Mouse (Mus musculus) ES-E14 (cell line): ENCODE measurements at regions not wholly inside any gene's neighbourhood (a gene's known extent, or its start where the extent isn't known, plus 50 kb on each side); places are given as distances from the start of the nearest gene placed in this dataset.

Experiments
- DNase-seq: peaks from one replicate; pipeline ENCODE4 v3.0.0-alpha.2; 2013; ENCODE audit warnings: low read depth, low spot score
- H3K27ac ChIP-seq: 2 replicates; pipeline ENCODE4 v1.5.1; 2012; ENCODE audit warnings: low read depth, mild to moderate bottlenecking, low read length, moderate library complexity, mixed read lengths; ENCODE audit not compliant: poor library complexity, insufficient read depth, severe bottlenecking
- H3K36me3 ChIP-seq: 2 replicates; pipeline ENCODE4 v1.6.1; 2012; ENCODE audit warnings: mild to moderate bottlenecking, low read length, moderate library complexity, mixed read lengths; ENCODE audit not compliant: control insufficient read depth, poor library complexity, insufficient read depth, severe bottlenecking
- H3K4me1 ChIP-seq, 2 experiments: fragments of 150-350 bp in 1 of 2; sonication (generic) in 1 of 2; 2 replicates each; pipeline ENCODE4 v1.6.1; 2012; ENCODE audit warnings: low read length in 2 of 2, mild to moderate bottlenecking in 1 of 2, mixed read lengths in 1 of 2; ENCODE audit not compliant: control insufficient read depth in 2 of 2, insufficient read depth in 2 of 2, poor library complexity in 1 of 2
- H3K4me3 ChIP-seq, 2 experiments: fragments of 150-350 bp in 1 of 2; sonication (generic) in 1 of 2; 2 replicates each; pipeline ENCODE4 v1.5.1; 2012; ENCODE audit warnings: low read length in 2 of 2, low read depth in 1 of 2, mild to moderate bottlenecking in 1 of 2, mixed read lengths in 1 of 2; ENCODE audit not compliant: insufficient read depth in 1 of 2, poor library complexity in 1 of 2, severe bottlenecking in 1 of 2
- H3K9ac ChIP-seq: 2 replicates; pipeline ENCODE4 v1.6.1; 2012; ENCODE audit warnings: low read depth, mild to moderate bottlenecking, low read length, mixed read lengths; ENCODE audit not compliant: poor library complexity, insufficient read depth, severe bottlenecking
- H3K9me3 ChIP-seq: fragments of 150-350 bp; sonication (generic); 2 replicates; pipeline ENCODE4 v1.6.1; 2012; ENCODE audit warnings: low read depth, mild to moderate bottlenecking, low read length; ENCODE audit not compliant: control insufficient read depth, insufficient read depth
- CHD2 ChIP-seq: IDR thresholded peaks from 2 replicates; pipeline ENCODE4 v1.6.1; 2014; ENCODE audit warnings: mild to moderate bottlenecking, low read depth, low read length, inconsistent platforms
- HCFC1 ChIP-seq: IDR thresholded peaks from 2 replicates; pipeline ENCODE4 v1.6.1; 2012; ENCODE audit warnings: low read length, inconsistent platforms, borderline replicate concordance; ENCODE audit not compliant: insufficient read depth
- MAFK ChIP-seq: IDR thresholded peaks from 2 replicates; pipeline ENCODE4 v1.6.1; 2014; ENCODE audit warnings: mild to moderate bottlenecking, low read depth, low read length, inconsistent platforms; ENCODE audit not compliant: insufficient read depth
- ZC3H11A ChIP-seq: IDR thresholded peaks from 2 replicates; pipeline ENCODE4 v1.6.1; 2012; ENCODE audit warnings: low read depth, mild to moderate bottlenecking, inconsistent platforms, low read length, borderline replicate concordance
- ZNF384 ChIP-seq: IDR thresholded peaks from 2 replicates; pipeline ENCODE4 v1.6.1; 2012; ENCODE audit warnings: low read depth, low read length, inconsistent platforms
- in situ Hi-C, 2 experiments: fragments of 600-800 bp; cut with MboI; formaldehyde crosslinking; loops; one replicate each; pipeline ENCODE4 v1.15.1; 2025; ENCODE audit warnings: low sequenced_read_pairs in 2 of 2, inconsistent platforms in 1 of 2; ENCODE audit not compliant: unreplicated experiment in 2 of 2

GRCm38 (mm10) chr4:7558721-7559120 lies 680.1 kb downstream of the Car8 start:
- H3K36me3 ChIP-seq = no peaks in the 10 kb centered on the region
- no peaks in the 10 kb centered on the region for H3K4me1 ChIP-seq
- TF ChIP-seq HCFC1 = no peak
- TF ChIP-seq MAFK = no peak
- no peak for TF ChIP-seq ZC3H11A
- no peak for TF ChIP-seq ZNF384
- no peak for TF ChIP-seq CHD2
- no peak overlapping the region for H3K4me3 ChIP-seq
- no peak overlapping the region for H3K9ac ChIP-seq
- no peak for DNase-seq
- H3K27ac ChIP-seq = no peak overlapping the region
- no peaks in the 10 kb centered on the region for H3K9me3 ChIP-seq
- in situ Hi-C loops = no loop called here

GRCm38 (mm10) chr4:7534301-7534700 lies 704.5 kb downstream of the Car8 start:
- H3K36me3 ChIP-seq = no peaks in the 10 kb centered on the region
- DNase-seq = no peak
- in situ Hi-C loops = no loop called here
- H3K9me3 ChIP-seq = no peaks in the 10 kb centered on the region
- no peak for TF ChIP-seq MAFK
- TF ChIP-seq ZNF384 = no peak
- TF ChIP-seq CHD2 = no peak
- TF ChIP-seq HCFC1 = no peak
- no peak overlapping the region for H3K27ac ChIP-seq
- H3K9ac ChIP-seq = no peak overlapping the region
- no peaks in the 10 kb centered on the region for H3K4me1 ChIP-seq
- H3K4me3 ChIP-seq = no peak overlapping the region

GRCm38 (mm10) chr4:7527718-7528117 lies 711.1 kb downstream of the Car8 start:
- in situ Hi-C loops = no loop called here
- Histone ChIP-seq H3K4me3 (no peak overlapping the region), H3K36me3 (no peaks in the 10 kb centered on the region), H3K4me1 (no peaks in the 10 kb centered on the region), H3K9me3 (no peaks in the 10 kb centered on the region), H3K27ac (no peak overlapping the region), H3K9ac (no peak overlapping the region)
- DNase-seq = no peak
- no peak for TF ChIP-seq MAFK
- no peak for TF ChIP-seq CHD2
- TF ChIP-seq ZC3H11A = no peak
- TF ChIP-seq ZNF384 = no peak
- TF ChIP-seq HCFC1 = no peak

- Histone ChIP-seq H3K4me3 (no peak overlapping the region), H3K9ac (no peak overlapping the region), H3K27ac (no peak overlapping the region), H3K4me1 (no peaks in the 10 kb centered on the region), H3K9me3 (no peaks in the 10 kb centered on the region), H3K36me3 (no peaks in the 10 kb centered on the region)
- in situ Hi-C loops = no loop called here
- TF ChIP-seq HCFC1 (no peak), MAFK (no peak), ZNF384 (no peak), CHD2 (no peak), ZC3H11A (no peak)
- DNase-seq = no peak
These were observed 725.8 kb downstream of the Car8 start for GRCm38 (mm10) chr4:7513081-7513480.

- DNase-seq = no peak
- H3K9me3 ChIP-seq = no peaks in the 10 kb centered on the region
- TF ChIP-seq CHD2 = no peak
- TF ChIP-seq ZC3H11A = no peak
- TF ChIP-seq MAFK = no peak
- no peak for TF ChIP-seq HCFC1
- TF ChIP-seq ZNF384 = no peak
- no peak overlapping the region for H3K9ac ChIP-seq
- no peaks in the 10 kb centered on the region for H3K4me1 ChIP-seq
- no peaks in the 10 kb centered on the region for H3K36me3 ChIP-seq
- no peak overlapping the region for H3K27ac ChIP-seq
- in situ Hi-C loops = no loop called here
- no peak overlapping the region for H3K4me3 ChIP-seq
These were observed 753.3 kb downstream of the Car8 start for GRCm38 (mm10) chr4:7485552-7485951.
